Mouse (Mus musculus) midbrain, postnatal 0 days (tissue): ENCODE data around the gene Arg1. TPM values are rescaled to one million over a fixed set of nuclear protein-coding genes. Genes with fewer than 3 reads are reported as not detected.

ENCODE experiments used
- ATAC-seq: fragments of 200-750 bp; cut with Nextera tagmentation; 2 replicates; pipeline ENCODE4 v1.8.0; 2017; ENCODE audit warnings: moderate number of reproducible peaks, mild to moderate bottlenecking, moderate TSS enrichment, moderate library complexity; ENCODE audit not compliant: low FRiP score
- DNase-seq: peaks from one replicate; pipeline ENCODE4 v3.0.0-alpha.2; 2015; ENCODE audit warnings: low spot score
- H3K27ac ChIP-seq: fragments of 300-500 bp; sonication (generic); 2 replicates; pipeline ENCODE4 v1.5.1; 2014; ENCODE audit warnings: low read depth, mild to moderate bottlenecking, low read length, mixed read lengths
- H3K27me3 ChIP-seq: fragments of 300-500 bp; sonication (generic); 2 replicates; pipeline ENCODE4 v1.6.1; 2014; ENCODE audit warnings: low read length, control low read depth, mixed read lengths; ENCODE audit not compliant: insufficient read depth
- H3K36me3 ChIP-seq: fragments of 300-500 bp; sonication (generic); 2 replicates; pipeline ENCODE4 v1.6.1; 2014; ENCODE audit warnings: low read length, control low read depth, mixed read lengths; ENCODE audit not compliant: insufficient read depth
- H3K4me1 ChIP-seq: fragments of 300-500 bp; sonication (generic); 2 replicates; pipeline ENCODE4 v1.6.1; 2014; ENCODE audit warnings: mild to moderate bottlenecking, control low read depth, antibody characterized with exemption, low read length, mixed read lengths; ENCODE audit not compliant: insufficient read depth
- H3K4me2 ChIP-seq: fragments of 300-500 bp; sonication (generic); 2 replicates; pipeline ENCODE4 v1.6.1; 2014; ENCODE audit warnings: low read depth, mild to moderate bottlenecking, low read length, mixed read lengths; ENCODE audit not compliant: poor library complexity, severe bottlenecking
- H3K4me3 ChIP-seq: fragments of 300-500 bp; sonication (generic); 2 replicates; pipeline ENCODE4 v1.5.1; 2014; ENCODE audit warnings: low read depth, mild to moderate bottlenecking, low read length, moderate library complexity
- H3K9ac ChIP-seq: fragments of 300-500 bp; sonication (generic); replicated peaks from 2 replicates; pipeline ENCODE4 v1.6.1; 2014; ENCODE audit warnings: mild to moderate bottlenecking, low read length, moderate library complexity, mixed read lengths; ENCODE audit not compliant: poor library complexity, severe bottlenecking
- H3K9me3 ChIP-seq: fragments of 300-500 bp; sonication (generic); 2 replicates; pipeline ENCODE4 v1.6.1; 2016; ENCODE audit warnings: low read length, control low read depth
- CTCF ChIP-seq: IDR thresholded peaks from 2 replicates; pipeline ENCODE4 v1.5.1; 2016; ENCODE audit warnings: antibody characterized with exemption, mild to moderate bottlenecking
- WGBS: fragments of 180-500 bp; shearing (Covaris S2); extraction: QIAGEN DNeasy Blood & Tissue Kit; methylation state at CpG from one replicate; pipeline ENCODE4 v1.1.7; 2014; 5-methylcytosine and 5-hydroxymethylcytosine counted together
- polyA plus RNA-seq: library from polyadenylated mRNA; unstranded; fragments of >200 nt; fragmentation: Nextera tagmentation; extraction: Ambion mirVana; gene quantifications from 2 replicates; pipeline ENCODE4 v1.2.1, GENCODE M21; 2015
- total RNA-seq: library from RNA; depleted of rRNA; stranded (reverse); fragments of >200 nt; gene quantifications from 2 replicates; pipeline ENCODE4 v1.2.3, GENCODE M21; 2014

The Arg1 gene
- total and polyA plus RNA-seq, 2 experiments from 2014 or later: 0.68 to 0.71 TPM

GRCm38 (mm10) chr10:24951575-24951974 is 24.3 kb upstream of the Arg1 start:
- no peaks in the 10 kb centered on the region for H3K4me1 ChIP-seq
- WGBS: 92% methylated on average over 8 of the region's 8 CpGs
- no peaks in the 10 kb centered on the region for H3K27me3 ChIP-seq
- no peak overlapping the region for H3K4me3 ChIP-seq
- no peak overlapping the region for H3K4me2 ChIP-seq
- no peaks in the 10 kb centered on the region for H3K9me3 ChIP-seq
- DNase-seq (no peak), ATAC-seq (no peak)
- no peaks in the 10 kb centered on the region for H3K36me3 ChIP-seq
- no peak overlapping the region for H3K27ac ChIP-seq
- no peak for TF ChIP-seq CTCF
- H3K9ac ChIP-seq: no peak overlapping the region

- no peak for DNase-seq
- Histone ChIP-seq H3K36me3 (no peaks in the 10 kb centered on the region), H3K4me1 (no peaks in the 10 kb centered on the region), H3K27ac (no peak overlapping the region), H3K9me3 (no peaks in the 10 kb centered on the region), H3K9ac (no peak overlapping the region), H3K4me2 (no peak overlapping the region), H3K27me3 (no peaks in the 10 kb centered on the region), H3K4me3 (no peak overlapping the region)
- ATAC-seq: no peak
- WGBS: 83% methylated on average over 4 of the region's 4 CpGs
- TF ChIP-seq CTCF: no peak
These were observed 22.9 kb upstream of the Arg1 start for GRCm38 (mm10) chr10:24950223-24950622.

- no peak overlapping the region for H3K9ac ChIP-seq
- no peaks in the 10 kb centered on the region for H3K4me1 ChIP-seq
- no peaks in the 10 kb centered on the region for H3K36me3 ChIP-seq
- DNase-seq (no peak), ATAC-seq (no peak)
- 91% methylated on average over 8 of the region's 8 CpGs for WGBS
- H3K4me3 ChIP-seq: no peak overlapping the region
- H3K4me2 ChIP-seq: no peak overlapping the region
- no peak for TF ChIP-seq CTCF
- H3K27me3 ChIP-seq: no peaks in the 10 kb centered on the region
- no peaks in the 10 kb centered on the region for H3K9me3 ChIP-seq
- no peak overlapping the region for H3K27ac ChIP-seq
These were observed 21.0 kb upstream of the Arg1 start for GRCm38 (mm10) chr10:24948278-24948677.

GRCm38 (mm10) chr10:24947871-24948270 is 20.6 kb upstream of the Arg1 start:
- ATAC-seq: no peak
- 85% methylated on average over 3 of the region's 3 CpGs for WGBS
- TF ChIP-seq CTCF: no peak

GRCm38 (mm10) chr10:24930143-24930542 is 2.9 kb upstream of the Arg1 start:
- DNase-seq (no peak), ATAC-seq (no peak)
- Histone ChIP-seq H3K4me2 (no peak overlapping the region), H3K9ac (no peak overlapping the region), H3K9me3 (no peaks in the 10 kb centered on the region), H3K27me3 (no peaks in the 10 kb centered on the region), H3K4me3 (no peak overlapping the region), H3K36me3 (no peaks in the 10 kb centered on the region), H3K4me1 (no peaks in the 10 kb centered on the region), H3K27ac (no peak overlapping the region)
- no peak for TF ChIP-seq CTCF
- WGBS: 83% methylated on average over 6 of the region's 6 CpGs

More at GRCm38 (mm10) chr10:24947871-24948270, 20.6 kb upstream of the Arg1 start:
- H3K4me1 ChIP-seq: no peaks in the 10 kb centered on the region
- no peak overlapping the region for H3K4me3 ChIP-seq
- no peak overlapping the region for H3K4me2 ChIP-seq
- no peaks in the 10 kb centered on the region for H3K27me3 ChIP-seq
- H3K27ac ChIP-seq: no peak overlapping the region
- H3K9ac ChIP-seq: no peak overlapping the region
- H3K36me3 ChIP-seq: no peaks in the 10 kb centered on the region
- no peaks in the 10 kb centered on the region for H3K9me3 ChIP-seq
- DNase-seq: no peak

- H3K9me3 ChIP-seq: no peaks in the 10 kb centered on the region
- no peak overlapping the region for H3K27ac ChIP-seq
- TF ChIP-seq CTCF: no peak
- H3K9ac ChIP-seq: no peak overlapping the region
- 68% methylated on average over 12 of the region's 12 CpGs for WGBS
- no peak overlapping the region for H3K4me3 ChIP-seq
- H3K4me2 ChIP-seq: no peak overlapping the region
- H3K4me1 ChIP-seq: no peaks in the 10 kb centered on the region
- DNase-seq (no peak), ATAC-seq (no peak)
- no peaks in the 10 kb centered on the region for H3K36me3 ChIP-seq
- H3K27me3 ChIP-seq: no peaks in the 10 kb centered on the region
These were observed 788 bp upstream of the Arg1 start for GRCm38 (mm10) chr10:24928072-24928471.
